Mouse (Mus musculus): ENCODE data around the gene Gm11213.

The Gm11213 gene

GRCm38 (mm10) chr4:63604945-63605344, at the start of gene Gm11213:
TSS of gene Gm11213 (minus strand) at chr4:63605261.
- no peak for DNase-seq (ENCODE audit: low spot score in 2 of 2)

- DNase-seq (ENCODE audit: low spot score in 2 of 2): no peak
Observed at GRCm38 (mm10) chr4:63654381-63654780, 49.3 kb upstream of the Gm11213 start.

- DNase-seq (ENCODE audit: low spot score in 2 of 2): no peak
Observed at GRCm38 (mm10) chr4:63643956-63644726, 39.1 kb upstream of the Gm11213 start.

- no peak for DNase-seq (ENCODE audit: low spot score in 2 of 2)
Observed at GRCm38 (mm10) chr4:63639842-63640241, 34.8 kb upstream of the Gm11213 start.

- DNase-seq (ENCODE audit: low spot score in 2 of 2): no peak
Observed at GRCm38 (mm10) chr4:63638603-63639002, 33.5 kb upstream of the Gm11213 start.

GRCm38 (mm10) chr4:63633181-63633580, 28.1 kb upstream of the Gm11213 start:
- DNase-seq (ENCODE audit: low spot score in 2 of 2): no peak

GRCm38 (mm10) chr4:63627111-63627510, 22.1 kb upstream of the Gm11213 start:
- no peak for DNase-seq (ENCODE audit: low spot score in 2 of 2)

GRCm38 (mm10) chr4:63625563-63626080, 20.6 kb upstream of the Gm11213 start:
- DNase-seq (ENCODE audit: low spot score in 2 of 2): no peak

- DNase-seq (ENCODE audit: low spot score in 2 of 2): no peak
Observed at GRCm38 (mm10) chr4:63622378-63622835, 17.3 kb upstream of the Gm11213 start, which contains the start of gene Tex48. TSS of gene Tex48 (minus strand) at chr4:63622428.

- no peak for DNase-seq (ENCODE audit: low spot score in 2 of 2)
Observed at GRCm38 (mm10) chr4:63621861-63622260, 16.8 kb upstream of the Gm11213 start.

- DNase-seq (ENCODE audit: low spot score in 2 of 2): no peak
Observed at GRCm38 (mm10) chr4:63608391-63608790, 3.3 kb upstream of the Gm11213 start.

- no peak for DNase-seq (ENCODE audit: low spot score in 2 of 2)
Observed at GRCm38 (mm10) chr4:63605968-63606367, 907 bp upstream of the Gm11213 start.

- no peak for DNase-seq (ENCODE audit: low spot score in 2 of 2)
Observed at GRCm38 (mm10) chr4:63605545-63605944, 484 bp upstream of the Gm11213 start.

GRCm38 (mm10) chr4:63601263-63601662, 3.8 kb downstream of the Gm11213 start:
- DNase-seq (ENCODE audit: low spot score in 2 of 2): no peak

- no peak for DNase-seq (ENCODE audit: low spot score in 2 of 2)
Observed at GRCm38 (mm10) chr4:63600786-63601185, 4.3 kb downstream of the Gm11213 start.

- no peak for DNase-seq (ENCODE audit: low spot score in 2 of 2)
Observed at GRCm38 (mm10) chr4:63596010-63596409, 9.1 kb downstream of the Gm11213 start.

- DNase-seq (ENCODE audit: low spot score in 2 of 2): no peak
Observed at GRCm38 (mm10) chr4:63595259-63595658, 9.8 kb downstream of the Gm11213 start.

- DNase-seq (ENCODE audit: low spot score in 2 of 2): no peak
Observed at GRCm38 (mm10) chr4:63594459-63595110, 10.5 kb downstream of the Gm11213 start.

GRCm38 (mm10) chr4:63590538-63590937, 14.5 kb downstream of the Gm11213 start:
- DNase-seq (ENCODE audit: low spot score in 2 of 2): no peak

- no peak for DNase-seq (ENCODE audit: low spot score in 2 of 2)
Observed at GRCm38 (mm10) chr4:63589987-63590386, 15.1 kb downstream of the Gm11213 start.

GRCm38 (mm10) chr4:63586240-63586639, 18.8 kb downstream of the Gm11213 start:
- DNase-seq (ENCODE audit: low spot score in 2 of 2): no peak

GRCm38 (mm10) chr4:63585216-63585615, 19.8 kb downstream of the Gm11213 start:
- DNase-seq (ENCODE audit: low spot score in 2 of 2): no peak

GRCm38 (mm10) chr4:63582580-63582979, 22.5 kb downstream of the Gm11213 start:
- DNase-seq (ENCODE audit: low spot score in 2 of 2): no peak

All from frontal cortex, postnatal 36 days (tissue).